Mouse (Mus musculus) left cerebral cortex, adult 2 months (tissue): Measurements from ENCODE around the gene Slc22a18. TPM values are rescaled to one million over a fixed set of nuclear protein-coding genes. Genes with fewer than 3 reads are reported as not detected.
"Not testable (repeated sequence)": the region's sequence is repeated elsewhere in the genome, so short reads cannot be mapped to it uniquely, and the experiment has no call there.

Experiments
- DNase-seq, 2 experiments: peaks; one replicate each; pipeline ENCODE4 v3.0.0; 2021 to 2022; ENCODE audit warnings: low spot score in 2 of 2, mixed read lengths in 1 of 2; ENCODE audit errors: extremely low spot score in 1 of 2
- H3K27ac ChIP-seq: fragments of 200-600 bp; 2 replicates; pipeline ENCODE4 v1.8.1; 2022
- H3K4me3 ChIP-seq: fragments of 200-600 bp; 2 replicates; pipeline ENCODE4 v1.8.1; 2022
- CTCF ChIP-seq: fragments of 200-600 bp; IDR thresholded peaks from 2 replicates; pipeline ENCODE4 v1.8.1; 2022; ENCODE audit warnings: antibody characterized with exemption, mild to moderate bottlenecking, moderate library complexity
- intact Hi-C: fragments of 180-260 bp; cut with DNase I; formaldehyde crosslinking; loops from one replicate; pipeline ENCODE4 v1.15.1; 2025
- total RNA-seq, 2 experiments: library from RNA; stranded (reverse); gene quantifications; 2 replicates each; pipeline ENCODE4 v1.2.3; 2021

Gene Slc22a18
- total RNA-seq, 2 experiments from 2014 or later, result 0.58 to 0.81 TPM

DNA sequence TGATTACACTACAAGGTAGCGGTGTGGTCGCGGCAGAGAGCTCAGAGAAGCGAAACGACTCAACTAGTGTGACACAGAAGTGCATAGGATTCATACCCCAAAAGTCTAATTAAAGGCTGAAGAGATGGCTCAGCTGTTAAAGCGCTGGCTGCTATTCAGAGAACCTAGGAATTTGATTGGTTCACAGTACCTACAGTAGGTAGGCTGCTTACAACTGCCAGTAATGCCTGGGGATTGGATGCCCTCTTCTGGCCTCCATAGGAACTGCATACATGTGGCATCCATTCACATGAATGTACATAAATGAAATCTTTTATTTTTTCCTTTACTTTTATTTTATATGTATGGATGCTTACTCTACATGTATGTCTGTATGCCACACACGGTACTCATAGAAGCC is 33.1 kb downstream of the Slc22a18 start:
- H3K27ac ChIP-seq, result no peak overlapping the region
- peak; percentile 31 to 42 for DNase-seq
- peak; percentile 82 for TF ChIP-seq CTCF
- no peak overlapping the region for H3K4me3 ChIP-seq
- intact Hi-C loops, result loop anchor here (1.0 kb wide), 1 partner anchor 26 kb away; no protein-coding TSS in a partner anchor

DNA sequence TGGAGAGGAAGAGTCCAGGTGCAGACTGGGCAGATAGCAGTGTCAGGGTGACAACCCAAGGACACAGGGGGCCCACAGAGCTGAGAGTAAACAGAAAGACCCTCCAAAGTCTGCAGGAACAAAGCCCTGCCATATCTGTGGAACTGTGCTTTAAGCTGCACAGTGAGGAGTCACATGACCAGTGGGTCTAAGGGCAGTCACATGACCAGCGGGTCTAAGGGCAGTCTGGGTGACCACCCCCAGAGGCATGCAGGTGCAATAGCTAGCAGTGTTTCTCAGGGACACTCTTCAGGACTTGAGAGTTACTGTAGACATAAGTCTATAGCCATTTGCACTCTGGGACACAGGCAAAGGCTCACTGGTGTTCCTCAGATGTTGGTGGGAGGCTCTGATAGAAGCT is 36.0 kb downstream of the Slc22a18 start:
- TF ChIP-seq CTCF, result no peak
- intact Hi-C loops, result no loop called here
- DNase-seq, result no peak
- Histone ChIP-seq H3K27ac (no peak overlapping the region), H3K4me3 (no peak overlapping the region)

DNA sequence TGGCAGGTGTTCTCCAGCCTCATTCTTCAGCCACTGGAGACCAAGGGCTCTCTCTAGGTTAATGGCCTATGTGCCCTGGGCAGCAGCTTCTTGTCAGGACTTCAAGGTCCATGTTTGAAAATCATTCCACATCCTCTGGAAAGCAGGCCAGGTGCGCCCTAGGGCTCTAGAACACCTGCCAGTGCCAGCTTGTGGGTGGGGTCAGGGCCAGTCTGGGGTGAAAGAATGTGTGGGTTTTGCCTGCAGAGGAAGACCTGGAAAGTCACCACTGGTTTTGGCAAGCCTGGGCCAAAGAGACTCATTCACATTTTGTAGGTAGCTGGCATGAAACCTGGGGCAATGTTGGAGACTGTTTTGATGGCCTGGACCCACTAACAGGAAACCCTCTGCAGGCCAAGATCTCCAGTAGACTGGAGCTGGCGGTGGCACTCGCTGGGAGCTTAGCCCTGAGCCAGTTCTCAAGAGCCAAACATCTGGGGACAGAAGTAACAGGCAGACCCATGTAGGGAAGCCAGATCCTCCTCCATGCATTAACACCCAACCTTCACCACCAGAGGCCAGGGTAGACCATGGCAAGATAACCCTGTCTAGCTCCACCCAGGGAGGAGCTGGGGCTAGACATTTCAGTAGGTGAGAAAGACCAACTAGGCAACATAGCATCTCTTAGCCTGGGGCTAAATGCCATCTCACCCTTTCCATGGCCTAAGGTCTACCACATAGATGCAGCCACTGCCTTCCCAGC is 37.2 kb downstream of the Slc22a18 start:
- intact Hi-C loops, result no loop called here
- Histone ChIP-seq H3K27ac (no peak overlapping the region), H3K4me3 (no peak overlapping the region)
- no peak for DNase-seq
- TF ChIP-seq CTCF, result no peak

DNA sequence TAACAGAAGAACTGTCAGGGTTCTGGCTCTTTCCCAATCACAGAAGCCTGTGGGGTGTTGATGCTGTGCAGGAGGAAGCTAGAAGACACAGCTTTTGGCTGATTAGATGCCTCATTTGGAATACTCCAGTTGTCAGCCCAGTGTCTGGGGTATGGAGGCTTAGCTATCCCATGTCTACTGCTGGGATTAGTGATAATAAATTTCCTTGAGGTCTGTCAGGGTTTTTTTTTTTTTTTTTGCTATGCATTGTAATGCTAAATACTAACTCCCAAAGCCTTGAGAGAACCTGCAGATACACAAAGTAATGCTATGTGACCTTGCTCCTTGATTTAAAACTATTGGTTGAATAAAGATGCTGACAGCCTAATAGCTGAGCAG is 37.8 kb downstream of the Slc22a18 start:
- H3K4me3 ChIP-seq, result no peak overlapping the region
- DNase-seq, result no peak
- intact Hi-C loops, result no loop called here
- no peak overlapping the region for H3K27ac ChIP-seq
- no peak for TF ChIP-seq CTCF

DNA sequence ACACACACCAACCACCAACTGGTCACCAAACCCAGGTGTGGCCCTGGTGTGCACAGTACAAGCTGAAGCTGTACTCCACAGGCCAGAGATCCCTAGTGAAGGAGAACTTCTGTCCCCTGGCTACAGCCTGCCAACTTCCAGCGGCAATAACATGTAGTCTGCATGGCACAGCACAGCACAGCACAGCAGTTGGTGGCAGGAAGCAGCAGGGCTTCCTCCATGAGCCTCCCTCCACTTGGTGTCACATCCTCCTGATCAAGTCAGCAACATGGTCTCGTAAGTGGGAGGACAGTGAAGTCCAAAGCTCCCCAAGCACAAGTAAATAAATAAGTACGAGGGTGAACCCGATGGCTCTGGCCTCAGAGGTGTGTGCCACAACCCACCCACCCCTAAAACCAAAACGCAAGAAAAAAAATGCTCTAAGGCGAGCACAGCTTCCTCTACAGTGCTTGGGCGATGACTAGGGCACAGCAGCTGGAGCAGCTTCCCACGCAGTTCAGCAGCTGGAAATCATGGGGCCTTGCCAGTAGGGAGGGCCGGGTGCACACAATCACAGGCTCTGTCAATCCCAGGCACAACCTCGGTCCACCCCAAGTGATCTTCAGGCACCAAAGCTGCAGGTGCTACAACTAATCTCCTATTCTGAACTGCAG is 40.4 kb downstream of the Slc22a18 start:
- intact Hi-C loops, result no loop called here
- 0 out of 2 replicates have a peak overlapping the region, but pooled peaks have one; percentile 8 for H3K27ac ChIP-seq
- no peak overlapping the region for H3K4me3 ChIP-seq
- no peak for TF ChIP-seq CTCF
- DNase-seq, result no peak

DNA sequence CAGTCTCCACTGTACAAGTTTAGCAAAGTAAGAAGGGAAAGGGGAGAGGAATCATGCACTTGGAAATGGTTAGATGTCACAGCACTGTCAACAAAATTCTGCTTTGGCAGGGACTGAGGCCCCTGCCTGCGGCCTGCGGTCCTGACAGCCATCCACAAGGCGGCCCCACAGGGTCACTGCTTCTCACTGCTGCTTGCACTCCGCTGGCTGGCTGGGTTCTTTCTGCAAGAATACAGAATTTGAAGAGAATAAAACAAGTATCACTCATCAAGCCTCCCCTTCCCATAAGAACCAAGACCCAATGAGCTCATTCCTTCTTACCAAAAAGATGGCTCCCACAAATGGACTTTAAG is 40.9 kb downstream of the Slc22a18 start:
- intact Hi-C loops, result no loop called here
- 0 out of 2 replicates have a peak overlapping the region, but pooled peaks have one; percentile 8 for H3K27ac ChIP-seq
- DNase-seq, result no peak
- TF ChIP-seq CTCF, result no peak; the same call in 1 of the 2 replicates
- H3K4me3 ChIP-seq, result no peak overlapping the region

DNA sequence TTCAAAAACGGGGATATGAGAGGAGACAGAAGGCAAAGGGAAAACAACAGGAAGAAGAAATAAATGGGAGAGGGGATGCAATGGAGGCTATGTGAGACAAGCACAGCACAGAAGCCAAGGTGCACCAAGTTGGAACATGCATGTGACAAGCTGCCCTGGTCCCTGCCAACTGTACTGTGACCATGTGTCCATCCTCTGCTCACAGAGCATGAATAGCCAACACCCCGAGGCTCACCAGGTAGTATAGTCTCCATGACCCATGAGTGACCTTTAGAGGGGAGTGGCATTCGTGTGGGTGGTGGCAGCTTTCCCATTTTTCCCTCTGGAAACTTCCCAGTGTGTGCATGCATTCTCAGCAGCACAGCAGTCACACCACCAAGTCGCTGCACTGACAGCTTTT is 45.8 kb downstream of the Slc22a18 start:
- DNase-seq, result no peak
- intact Hi-C loops, result no loop called here
- no peak for TF ChIP-seq CTCF
- H3K4me3 ChIP-seq, result no peak overlapping the region
- H3K27ac ChIP-seq, result no peak overlapping the region

DNA sequence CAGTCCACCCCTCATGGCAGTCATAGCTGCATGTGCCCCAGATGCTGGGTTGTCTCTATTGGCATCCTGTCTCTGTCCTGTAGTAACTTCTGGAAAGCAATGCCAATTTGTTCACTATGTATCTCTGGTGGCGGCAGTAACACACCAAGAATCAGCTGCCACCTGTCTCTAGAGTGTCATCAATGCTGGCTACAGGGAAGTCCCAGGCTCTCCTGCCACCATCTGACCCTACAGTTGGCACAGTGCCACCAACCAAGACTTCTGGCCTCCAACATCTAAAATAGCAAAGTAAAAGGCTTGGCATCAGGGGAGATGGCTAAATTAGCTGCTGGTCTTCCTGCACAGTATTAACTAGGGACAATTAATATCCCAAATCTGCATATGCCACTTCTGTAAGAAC is 58.9 kb downstream of the Slc22a18 start:
- intact Hi-C loops, result no loop called here
- TF ChIP-seq CTCF, result no peak
- Histone ChIP-seq H3K27ac (no peak overlapping the region), H3K4me3 (no peak overlapping the region)
- no peak for DNase-seq

DNA sequence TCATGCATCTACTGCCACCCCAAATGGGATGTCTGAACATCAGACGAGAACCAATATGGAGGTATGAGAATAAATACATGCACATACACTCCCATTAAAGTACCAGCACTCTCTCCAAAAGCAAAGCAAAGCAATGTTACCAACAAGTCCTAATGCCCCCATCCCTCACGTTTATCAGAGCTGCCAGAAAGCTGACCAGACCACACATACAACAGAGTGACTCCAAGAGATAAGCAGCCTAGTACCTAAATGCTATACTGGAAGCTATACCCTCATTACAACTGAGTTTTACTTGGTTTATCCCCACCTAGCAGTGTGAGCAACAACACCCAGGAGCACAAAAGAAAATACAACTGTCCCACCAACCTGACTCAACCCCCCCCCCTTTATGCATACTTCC is 59.7 kb downstream of the Slc22a18 start:
- Histone ChIP-seq H3K4me3 (no peak overlapping the region), H3K27ac (no peak overlapping the region)
- DNase-seq, result no peak
- intact Hi-C loops, result no loop called here
- TF ChIP-seq CTCF, result no peak

DNA sequence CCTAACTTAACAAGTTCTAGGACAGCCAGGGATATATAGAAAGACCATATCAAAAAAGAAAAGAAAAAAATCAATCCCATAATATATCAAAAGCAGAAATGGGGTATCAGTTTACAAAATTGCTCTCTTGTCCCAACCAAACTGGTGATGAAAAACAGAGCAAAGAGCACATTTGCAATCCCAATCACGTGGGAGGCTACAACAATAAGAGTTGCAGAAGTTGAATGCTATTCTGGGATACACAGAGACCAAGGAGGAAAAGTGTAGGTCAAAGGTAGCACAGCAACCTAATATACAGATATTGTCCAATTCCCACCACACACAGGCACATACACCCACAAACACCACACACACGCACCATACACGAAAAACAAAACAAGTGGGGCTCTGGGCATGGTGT is 62.7 kb downstream of the Slc22a18 start:
- intact Hi-C loops, result no loop called here
- Histone ChIP-seq H3K27ac (no peak overlapping the region), H3K4me3 (no peak overlapping the region)
- no peak for DNase-seq
- no peak for TF ChIP-seq CTCF

DNA sequence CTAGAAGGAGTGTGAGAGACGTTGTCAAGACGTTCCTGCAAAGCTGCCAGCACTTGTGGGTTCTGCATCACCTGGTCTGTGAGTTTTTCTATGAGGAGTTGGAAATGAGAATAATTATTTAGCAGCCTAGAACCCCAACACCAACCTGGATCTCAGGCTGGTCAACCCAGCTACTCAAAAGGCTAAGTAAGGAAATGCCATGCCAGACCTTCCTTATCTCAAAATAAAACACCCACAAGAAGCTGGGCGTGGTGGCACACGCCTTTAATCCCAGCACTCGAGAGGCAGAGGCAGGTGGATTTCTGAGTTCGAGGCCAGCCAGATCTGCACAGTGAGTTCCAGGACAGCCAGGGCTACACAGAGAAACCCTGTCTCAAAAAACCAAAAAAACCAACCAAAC is 64.7 kb downstream of the Slc22a18 start:
- intact Hi-C loops, DNase-seq, H3K27ac ChIP-seq, H3K4me3 ChIP-seq: not testable (repeated sequence)

DNA sequence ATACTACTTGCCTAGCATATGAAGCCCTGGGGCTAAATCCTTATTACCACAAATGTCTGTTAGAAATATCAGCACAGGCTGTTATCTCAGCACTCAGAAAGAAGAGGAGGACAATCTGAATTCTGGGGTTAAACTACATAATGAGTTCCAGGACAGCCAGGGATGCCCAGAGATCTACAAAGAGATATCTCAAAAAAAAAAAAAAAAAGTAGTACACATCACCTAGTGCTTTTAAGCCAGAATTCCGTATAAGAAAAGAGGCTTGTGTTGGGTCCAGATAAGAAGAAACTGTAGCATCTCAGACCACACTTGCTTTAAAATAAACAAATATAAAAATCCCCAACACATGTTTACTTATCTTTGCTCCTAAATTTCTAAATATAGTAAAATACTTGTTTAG is 65.1 kb downstream of the Slc22a18 start:
- H3K4me3 ChIP-seq, result no peak overlapping the region
- DNase-seq, result no peak
- no peak overlapping the region for H3K27ac ChIP-seq
- TF ChIP-seq CTCF, result no peak
- intact Hi-C loops, result no loop called here

DNA sequence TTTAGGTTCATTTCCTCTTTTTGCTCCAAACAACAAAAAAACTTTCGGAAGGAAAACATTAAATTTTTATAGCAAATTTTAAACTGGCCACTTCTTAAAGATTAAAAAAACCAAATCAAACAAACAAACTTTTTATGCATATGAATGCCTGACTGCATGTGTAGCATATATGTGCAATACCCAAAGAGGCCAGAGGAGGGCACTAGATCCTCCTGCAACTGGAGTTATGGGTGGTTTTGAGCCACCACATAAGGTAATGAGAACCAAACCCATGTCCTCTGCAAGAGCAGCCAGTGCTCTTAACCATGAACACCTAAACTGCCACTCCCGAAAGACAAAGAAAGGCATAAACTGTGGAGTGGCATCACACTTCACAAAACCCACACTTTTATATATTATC is 70.8 kb downstream of the Slc22a18 start:
- DNase-seq, result peak in 1 of 2 experiments; percentile 20
- intact Hi-C loops, result no loop called here

More for the DNA sequence above, 70.8 kb downstream of the Slc22a18 start:
- Histone ChIP-seq H3K4me3 (no peak overlapping the region), H3K27ac (no peak overlapping the region)
- TF ChIP-seq CTCF, result peak; percentile 63
